Mouse (Mus musculus): ENCODE results near the gene Bcl2l13. TPM values are rescaled to one million over a fixed set of nuclear protein-coding genes. Genes with fewer than 3 reads are reported as not detected.
A peak's percentile ranks its signal among the peaks of the same experiment; 100 is the strongest.
"Not testable (repeated sequence)": the region's sequence is repeated elsewhere in the genome, so short reads cannot be mapped to it uniquely, and the experiment has no call there.

The Bcl2l13 gene
- polyA plus RNA-seq, 1 experiment: 17.5 TPM

DNA sequence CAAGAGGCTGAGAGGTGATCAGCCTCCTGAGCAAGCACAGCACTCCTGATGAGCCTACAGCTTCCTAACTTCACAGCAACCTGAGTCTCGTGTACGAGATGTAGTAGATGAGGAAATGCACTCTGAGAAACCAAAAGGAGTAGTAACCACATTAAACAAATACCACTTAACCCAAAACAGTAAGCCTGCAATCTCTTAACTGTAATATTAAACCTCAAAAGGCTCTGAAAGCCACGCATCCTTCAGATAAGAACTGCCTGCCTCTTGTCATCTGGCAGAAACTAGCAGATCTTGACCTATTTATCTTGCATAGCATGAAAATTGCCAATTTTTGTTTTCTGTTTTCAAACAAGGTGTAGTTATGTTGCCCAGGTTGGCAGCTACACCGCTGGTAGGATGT, 37.1 kb upstream of the Bcl2l13 start:
- no peak overlapping the region for H3K4me3 ChIP-seq (replicated peaks)
- peaks cover 100% of the 10 kb centered on the region for H3K36me3 ChIP-seq (ENCODE audit: control insufficient read depth)
- no peak for TF ChIP-seq TAL1 (IDR thresholded peaks at IDR 0.05; ENCODE audit: low read length)
- no peak for TF ChIP-seq GATA1 (IDR thresholded peaks at IDR 0.05; ENCODE audit: low read length)
- H3K9me3 ChIP-seq (ENCODE audit: control insufficient read depth, low read length): peaks cover 2% of the 10 kb centered on the region; the same call in 1 of the 2 replicates
- H3K27me3 ChIP-seq (ENCODE audit: control insufficient read depth): no peaks in the 10 kb centered on the region
- peaks cover 4% of the 10 kb centered on the region; the same call in 1 of the 2 replicates for H3K4me1 ChIP-seq (ENCODE audit: control insufficient read depth)

DNA sequence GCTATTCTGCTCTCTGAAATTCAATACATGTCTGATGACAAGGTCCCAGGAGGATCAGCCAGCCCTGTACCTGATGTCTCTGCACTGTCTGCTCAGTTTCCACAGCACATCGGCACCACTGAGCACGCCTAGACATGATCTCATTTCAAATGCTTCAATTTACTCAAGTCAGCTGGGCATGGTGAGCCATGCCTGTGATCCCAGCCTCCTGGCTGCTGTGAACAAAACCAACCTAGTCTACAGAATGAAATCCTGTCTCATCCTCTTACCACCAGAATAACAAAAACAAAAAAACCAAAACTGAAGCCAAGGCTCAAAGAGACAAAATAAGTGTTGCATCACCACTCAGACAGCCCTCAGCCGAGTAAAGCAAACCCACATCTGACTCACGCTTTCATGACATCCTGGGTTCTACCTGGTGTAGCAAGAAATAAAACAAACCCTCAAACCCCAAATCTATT, 36.4 kb upstream of the Bcl2l13 start:
- Histone ChIP-seq H3K4me3 (replicated peaks) (no peak overlapping the region), H3K27me3 (ENCODE audit: control insufficient read depth) (no peaks in the 10 kb centered on the region), H3K4me1 (ENCODE audit: control insufficient read depth) (peaks cover 4% of the 10 kb centered on the region; the same call in 1 of the 2 replicates), H3K9me3 (ENCODE audit: control insufficient read depth, low read length) (peaks cover 2% of the 10 kb centered on the region; the same call in 1 of the 2 replicates), H3K36me3 (ENCODE audit: control insufficient read depth) (peaks cover 100% of the 10 kb centered on the region)
- TF ChIP-seq GATA1 (IDR thresholded peaks at IDR 0.05; ENCODE audit: low read length): no peak
- TF ChIP-seq TAL1 (IDR thresholded peaks at IDR 0.05; ENCODE audit: low read length): no peak

DNA sequence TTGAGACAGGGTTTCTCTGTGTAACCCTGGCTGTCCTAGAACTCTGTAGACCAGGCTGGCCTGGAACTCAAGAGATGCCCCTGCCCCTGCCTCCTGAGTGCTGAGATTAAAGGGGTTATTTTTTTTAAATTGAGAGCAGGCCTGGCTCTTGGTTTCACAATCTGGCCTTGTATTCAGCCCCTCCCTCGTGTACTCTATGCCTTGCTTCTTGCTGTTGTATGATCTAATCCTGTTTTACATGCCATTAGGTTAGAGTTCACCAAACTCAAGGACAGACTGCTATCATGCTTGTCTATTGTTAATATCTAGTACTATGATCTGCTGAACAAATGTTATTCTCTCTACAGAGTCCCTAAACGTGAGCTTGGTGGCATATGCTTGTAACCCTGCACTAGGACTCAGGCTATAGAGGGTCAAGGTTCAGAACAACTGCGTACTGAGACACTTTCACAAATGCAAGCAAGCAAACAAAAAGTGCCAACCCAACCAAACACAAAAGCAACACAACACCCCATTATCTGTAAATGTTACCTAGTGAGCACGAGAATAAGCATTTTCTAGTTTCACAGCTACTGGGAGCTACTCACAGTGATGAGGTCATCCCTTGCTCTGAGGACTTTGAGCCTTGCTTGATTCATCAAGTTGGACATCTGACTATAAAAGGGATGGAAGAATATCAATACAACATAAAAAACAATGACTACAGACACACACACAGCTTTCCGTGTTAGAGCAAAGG, 28.8 kb upstream of the Bcl2l13 start:
- Histone ChIP-seq H3K4me3 (replicated peaks) (no peak overlapping the region), H3K36me3 (ENCODE audit: control insufficient read depth) (peaks cover 99% of the 10 kb centered on the region), H3K27me3 (ENCODE audit: control insufficient read depth) (no peaks in the 10 kb centered on the region), H3K9me3 (ENCODE audit: control insufficient read depth, low read length) (no peaks in the 10 kb centered on the region), H3K4me1 (ENCODE audit: control insufficient read depth) (peaks cover 19% of the 10 kb centered on the region)
- TF ChIP-seq GATA1 (IDR thresholded peaks at IDR 0.05; ENCODE audit: low read length) (no peak), TAL1 (IDR thresholded peaks at IDR 0.05; ENCODE audit: low read length) (no peak)

- TF ChIP-seq TAL1 (IDR thresholded peaks at IDR 0.05; ENCODE audit: low read length) (no peak), GATA1 (IDR thresholded peaks at IDR 0.05; ENCODE audit: low read length) (no peak)
- H3K4me1 ChIP-seq (ENCODE audit: control insufficient read depth): peaks cover 19% of the 10 kb centered on the region
- peaks cover 94% of the 10 kb centered on the region for H3K36me3 ChIP-seq (ENCODE audit: control insufficient read depth)
- H3K9me3 ChIP-seq (ENCODE audit: control insufficient read depth, low read length): no peaks in the 10 kb centered on the region
- no peak overlapping the region for H3K4me3 ChIP-seq (replicated peaks)
- no peaks in the 10 kb centered on the region for H3K27me3 ChIP-seq (ENCODE audit: control insufficient read depth)
These were observed 28.3 kb upstream of the Bcl2l13 start for GRCm38 (mm10) chr6:120807738-120808081.

DNA sequence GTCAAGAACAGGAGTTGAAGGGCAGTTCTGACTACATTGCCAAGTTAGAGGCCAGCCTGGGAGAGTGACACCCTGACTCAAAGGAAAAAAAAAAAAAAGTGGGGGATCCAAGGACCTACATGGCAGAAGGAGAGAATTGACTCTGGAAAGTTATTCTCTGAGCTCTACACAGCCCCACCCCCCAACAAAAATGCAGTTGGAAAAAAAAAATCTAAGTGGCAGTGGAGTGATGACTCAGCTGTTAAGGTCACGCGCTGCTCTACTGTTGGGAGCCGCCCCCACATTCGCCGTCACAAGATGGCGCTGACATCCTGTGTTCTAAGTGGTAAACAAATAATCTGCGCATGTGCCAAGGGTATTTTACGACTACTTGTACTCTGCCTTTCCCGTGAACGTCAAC, 24.0 kb upstream of the Bcl2l13 start:
- not testable (repeated sequence) for H3K9me3 ChIP-seq (ENCODE audit: control insufficient read depth, low read length); H3K27me3 ChIP-seq (ENCODE audit: control insufficient read depth); H3K4me3 ChIP-seq (replicated peaks)
- Histone ChIP-seq H3K4me1 (ENCODE audit: control insufficient read depth) (peaks cover 16% of the 10 kb centered on the region), H3K36me3 (ENCODE audit: control insufficient read depth) (peaks cover 52% of the 10 kb centered on the region)

GRCm38 (mm10) chr6:120819294-120819693, 16.7 kb upstream of the Bcl2l13 start:
- Histone ChIP-seq H3K36me3 (ENCODE audit: control insufficient read depth) (peaks cover 42% of the 10 kb centered on the region), H3K4me1 (ENCODE audit: control insufficient read depth) (peaks cover 49% of the 10 kb centered on the region), H3K27me3 (ENCODE audit: control insufficient read depth) (no peaks in the 10 kb centered on the region), H3K9me3 (ENCODE audit: control insufficient read depth, low read length) (no peaks in the 10 kb centered on the region), H3K4me3 (replicated peaks) (peak overlapping the region; percentile 11)
- TF ChIP-seq TAL1 (IDR thresholded peaks at IDR 0.05; ENCODE audit: low read length) (no peak), GATA1 (IDR thresholded peaks at IDR 0.05; ENCODE audit: low read length) (no peak)

DNA sequence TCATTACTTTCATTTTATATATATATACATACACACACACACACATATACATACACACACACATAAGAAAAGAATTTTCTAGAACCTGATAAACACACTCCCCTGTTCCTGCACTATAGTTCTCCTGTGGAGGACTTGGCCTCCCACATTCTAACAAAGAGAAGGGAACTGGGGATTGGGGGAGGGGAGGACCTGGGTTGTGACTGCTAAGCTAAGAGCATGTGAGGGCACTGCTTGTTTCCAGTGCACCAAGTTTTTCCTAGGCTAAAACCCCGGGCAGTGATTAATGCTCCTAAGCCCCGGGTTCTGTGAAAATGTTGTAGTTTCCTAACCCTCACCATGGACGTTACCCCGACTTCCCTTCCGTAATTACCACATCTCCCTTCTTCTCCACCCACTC, 15.9 kb upstream of the Bcl2l13 start:
- H3K36me3 ChIP-seq (ENCODE audit: control insufficient read depth): peaks cover 42% of the 10 kb centered on the region
- no peaks in the 10 kb centered on the region for H3K9me3 ChIP-seq (ENCODE audit: control insufficient read depth, low read length)
- TF ChIP-seq GATA1 (IDR thresholded peaks at IDR 0.05; ENCODE audit: low read length) (no peak), TAL1 (IDR thresholded peaks at IDR 0.05; ENCODE audit: low read length) (no peak)
- no peaks in the 10 kb centered on the region for H3K27me3 ChIP-seq (ENCODE audit: control insufficient read depth)
- peak overlapping the region; percentile 100 for H3K4me3 ChIP-seq (replicated peaks)
- peaks cover 53% of the 10 kb centered on the region for H3K4me1 ChIP-seq (ENCODE audit: control insufficient read depth)

- TF ChIP-seq GATA1 (IDR thresholded peaks at IDR 0.05; ENCODE audit: low read length) (no peak), TAL1 (IDR thresholded peaks at IDR 0.05; ENCODE audit: low read length) (peak; percentile 34; the same call in 2 of the 3 replicates)
- peaks cover 59% of the 10 kb centered on the region for H3K4me1 ChIP-seq (ENCODE audit: control insufficient read depth)
- H3K9me3 ChIP-seq (ENCODE audit: control insufficient read depth, low read length): no peaks in the 10 kb centered on the region
- H3K27me3 ChIP-seq (ENCODE audit: control insufficient read depth): no peaks in the 10 kb centered on the region
- peaks cover 42% of the 10 kb centered on the region for H3K36me3 ChIP-seq (ENCODE audit: control insufficient read depth)
- peak overlapping the region; percentile 100 for H3K4me3 ChIP-seq (replicated peaks)
These were observed 15.1 kb upstream of the Bcl2l13 start for GRCm38 (mm10) chr6:120820941-120821340.

- Histone ChIP-seq H3K36me3 (ENCODE audit: control insufficient read depth) (peaks cover 42% of the 10 kb centered on the region), H3K9me3 (ENCODE audit: control insufficient read depth, low read length) (no peaks in the 10 kb centered on the region), H3K4me3 (replicated peaks) (peak overlapping the region; percentile 100), H3K4me1 (ENCODE audit: control insufficient read depth) (peaks cover 59% of the 10 kb centered on the region), H3K27me3 (ENCODE audit: control insufficient read depth) (no peaks in the 10 kb centered on the region)
- TF ChIP-seq GATA1 (IDR thresholded peaks at IDR 0.05; ENCODE audit: low read length): no peak
- no peak for TF ChIP-seq TAL1 (IDR thresholded peaks at IDR 0.05; ENCODE audit: low read length)
These were observed 14.3 kb upstream of the Bcl2l13 start for GRCm38 (mm10) chr6:120821715-120822114.

Measured in erythroblast, embryonic 14.5 days (primary cell).